Mouse (Mus musculus) kidney, adult 9 months (tissue): Measurements from ENCODE around the gene Ttc28.
"Not testable (repeated sequence)": the region's sequence is repeated elsewhere in the genome, so short reads cannot be mapped to it uniquely, and the experiment has no call there.

Experiments used
- DNase-seq: peaks from one replicate; pipeline ENCODE4 v3.0.0; 2022

The Ttc28 gene

GRCm38 (mm10) chr5:110879584-110880374, at the start of gene Ttc28:
Gene Ttc28 (plus strand): TSS chr5:110879803.
- peak; percentile 79 for DNase-seq

GRCm38 (mm10) chr5:110831036-110831720, 48.4 kb upstream of the Ttc28 start:
- no peak for DNase-seq

GRCm38 (mm10) chr5:110835959-110836358, 43.6 kb upstream of the Ttc28 start:
- peak; percentile 48 for DNase-seq

- not testable (repeated sequence) for DNase-seq
These were observed 41.6 kb upstream of the Ttc28 start for GRCm38 (mm10) chr5:110838016-110838415.

GRCm38 (mm10) chr5:110839038-110839677, 40.4 kb upstream of the Ttc28 start:
- no peak for DNase-seq

- peak; percentile 99 for DNase-seq
These were observed 39.8 kb upstream of the Ttc28 start, which contains the start of the genes Hscb and Chek2 for GRCm38 (mm10) chr5:110839678-110840365. Gene Hscb (minus strand): TSS chr5:110839777. Gene Chek2 (plus strand): TSS chr5:110839979.

GRCm38 (mm10) chr5:110840465-110840864, 39.1 kb upstream of the Ttc28 start:
- peak; percentile 72 for DNase-seq

- no peak for DNase-seq
These were observed 38.3 kb upstream of the Ttc28 start for GRCm38 (mm10) chr5:110841046-110841862.

- DNase-seq = no peak
These were observed 26.6 kb upstream of the Ttc28 start for GRCm38 (mm10) chr5:110852990-110853389.

GRCm38 (mm10) chr5:110857091-110857490, 22.5 kb upstream of the Ttc28 start:
- DNase-seq = peak; percentile 53

- DNase-seq = peak; percentile 82
These were observed 20.5 kb upstream of the Ttc28 start for GRCm38 (mm10) chr5:110859013-110859650.

- DNase-seq = no peak
These were observed 19.2 kb upstream of the Ttc28 start for GRCm38 (mm10) chr5:110860445-110860844.

- no peak for DNase-seq
These were observed 11.1 kb upstream of the Ttc28 start for GRCm38 (mm10) chr5:110868460-110868859.

- no peak for DNase-seq
These were observed 10.3 kb upstream of the Ttc28 start for GRCm38 (mm10) chr5:110869242-110869669.

- no peak for DNase-seq
These were observed 6.4 kb upstream of the Ttc28 start for GRCm38 (mm10) chr5:110873160-110873559.

GRCm38 (mm10) chr5:110874711-110875110, 4.9 kb upstream of the Ttc28 start:
- no peak for DNase-seq

GRCm38 (mm10) chr5:110875286-110875685, 4.3 kb upstream of the Ttc28 start:
- DNase-seq = no peak

GRCm38 (mm10) chr5:110877666-110878505, 1.7 kb upstream of the Ttc28 start:
- DNase-seq = no peak

GRCm38 (mm10) chr5:110878526-110878925, 1.1 kb upstream of the Ttc28 start:
- DNase-seq = not testable (repeated sequence)

GRCm38 (mm10) chr5:110879042-110879441, 561 bp upstream of the Ttc28 start:
- DNase-seq = no peak
